Mouse (Mus musculus): ENCODE results near the gene Rspry1.

Rspry1 gene

DNA sequence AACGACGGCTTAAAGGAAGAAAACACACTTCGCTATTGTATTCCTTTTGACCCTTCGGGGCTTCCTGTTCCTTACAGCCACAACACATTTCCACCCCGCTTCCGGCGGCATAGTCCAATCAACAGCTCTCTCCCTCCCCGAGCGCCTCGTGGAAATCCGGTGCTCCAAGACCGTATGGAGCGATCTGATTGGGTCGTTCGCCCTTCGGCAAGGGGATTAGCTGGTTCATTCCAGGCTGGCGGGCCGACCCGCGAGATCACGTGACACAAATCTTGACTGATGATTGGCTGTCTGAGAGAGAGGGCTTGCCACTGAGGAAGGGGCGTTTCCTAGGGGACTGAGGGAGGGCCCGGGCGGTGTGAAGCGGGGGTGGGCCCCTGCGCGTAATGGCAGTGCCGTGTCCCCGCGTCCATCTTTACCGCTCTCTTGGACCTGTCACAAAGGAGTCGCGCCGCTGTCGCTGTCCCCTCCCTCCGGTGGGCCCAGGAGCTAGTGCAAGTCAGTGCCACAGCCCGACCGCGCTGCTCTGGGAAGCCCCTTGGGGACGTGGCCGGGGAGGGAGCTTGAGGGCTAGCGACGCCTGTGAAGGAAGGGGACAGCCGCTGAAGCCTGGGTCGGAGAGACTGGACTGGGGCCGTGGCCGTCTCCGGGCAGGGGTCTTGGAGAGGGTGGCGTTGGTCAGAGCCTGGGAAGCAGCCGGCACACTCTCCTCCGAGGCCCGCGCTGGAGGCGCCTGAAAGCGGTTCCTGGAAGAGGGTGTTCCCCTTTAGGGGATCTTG is at the start of gene Rspry1, which contains the start of gene Fam192a:
TSS of gene Rspry1 (plus strand) at position 331 of the 779 bp plus-strand sequence.
TSS of gene Fam192a (minus strand) at position 391 of the 779 bp plus-strand sequence.
- DNase-seq: peak; percentile 100

DNA sequence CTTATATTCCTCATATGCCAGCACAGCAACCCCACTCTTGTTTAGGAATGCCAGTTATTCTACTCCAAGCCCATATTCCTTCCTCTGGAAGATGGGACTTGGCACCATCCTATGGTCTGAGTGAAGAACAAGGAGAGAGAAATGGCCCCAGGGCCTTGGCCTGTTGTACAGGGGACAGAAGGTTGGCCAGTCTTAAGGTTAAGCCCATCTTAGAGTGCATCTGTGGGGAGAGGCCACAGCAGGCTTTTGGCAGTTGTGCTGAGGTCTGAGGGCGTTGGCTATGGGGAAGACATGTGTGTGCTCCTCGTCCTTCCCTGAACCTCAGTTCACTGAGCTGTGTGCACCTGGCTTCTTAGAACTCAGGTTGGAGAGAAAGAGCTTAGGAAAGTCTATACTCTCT is 49.0 kb upstream of the Rspry1 start:
- no peak for DNase-seq

DNA sequence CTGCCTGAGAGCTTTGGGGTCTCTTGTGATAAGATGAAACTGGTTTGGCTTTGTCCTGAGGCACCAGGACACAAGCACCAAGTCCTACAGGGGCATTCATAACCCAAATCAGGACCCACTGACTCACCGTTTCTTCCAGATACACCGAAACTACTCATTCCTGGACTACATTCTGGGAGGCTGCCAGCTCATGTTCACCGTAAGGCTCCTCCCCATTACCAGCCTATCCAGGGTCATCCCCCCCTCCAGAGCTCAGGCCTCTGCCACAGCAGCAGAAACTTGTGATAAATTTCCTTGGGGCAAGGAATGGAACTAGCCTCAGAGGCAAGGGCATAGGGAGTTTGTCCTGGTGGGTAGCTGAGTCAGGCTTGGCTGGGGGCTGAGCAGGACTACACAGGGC is 44.5 kb upstream of the Rspry1 start:
- no peak for DNase-seq

DNA sequence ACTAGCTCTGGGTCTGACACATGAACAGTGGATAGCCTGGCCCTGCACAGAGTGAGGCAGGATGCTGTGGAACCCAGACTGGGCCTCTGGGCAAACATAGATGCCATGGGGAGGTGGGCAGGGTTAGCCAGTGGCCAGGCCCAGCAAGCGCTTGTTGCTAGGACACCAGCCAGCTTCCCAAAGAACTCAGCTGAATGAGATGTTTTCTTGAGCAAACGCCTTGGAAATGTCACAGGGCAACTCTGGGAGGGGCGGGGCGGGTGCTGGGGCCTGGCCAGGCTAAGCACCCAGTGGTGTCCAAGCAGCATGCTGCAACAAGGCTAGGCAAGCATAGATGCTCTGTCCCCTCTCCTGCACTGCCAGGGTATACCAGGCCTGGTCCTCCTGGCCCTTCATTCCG is 40.5 kb upstream of the Rspry1 start:
- no peak for DNase-seq

DNA sequence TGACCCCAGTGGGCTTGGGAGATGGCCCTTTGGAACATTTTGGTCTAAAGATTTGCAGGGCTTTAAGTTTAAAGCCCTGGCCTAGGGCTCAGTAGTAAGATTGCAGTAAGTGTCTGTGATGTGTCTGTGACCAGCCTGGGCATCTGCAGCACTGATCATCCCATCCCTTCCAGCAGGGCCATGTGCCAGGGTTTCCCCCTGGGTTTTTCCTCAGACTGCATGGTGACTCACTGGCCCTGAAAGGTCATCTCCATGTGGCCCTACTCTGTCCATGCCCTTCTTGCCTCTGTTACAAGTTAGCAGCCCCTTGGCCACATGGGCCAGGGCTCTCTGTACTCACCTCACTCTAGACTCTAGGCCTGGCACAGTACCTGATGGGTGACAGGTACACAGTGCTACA is 37.3 kb upstream of the Rspry1 start:
- no peak for DNase-seq

DNA sequence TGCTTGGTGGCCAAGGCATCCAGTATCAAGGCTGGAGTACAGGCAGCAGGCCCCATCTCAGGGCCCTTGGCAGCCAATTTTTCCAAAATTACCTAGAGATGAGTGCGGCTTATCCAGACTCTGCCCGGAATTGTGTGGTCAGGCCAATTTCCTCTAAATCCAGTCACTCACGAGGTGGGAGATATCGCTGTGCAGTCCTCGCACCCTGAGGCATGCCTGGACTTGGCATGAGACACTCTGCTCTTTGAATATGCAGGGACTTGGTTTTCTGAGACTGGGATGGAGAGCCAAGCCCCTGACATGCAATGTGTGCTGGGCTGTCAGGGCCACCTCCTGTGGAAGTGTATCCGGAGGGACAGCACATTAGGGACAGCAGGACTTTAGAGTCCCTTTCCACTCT is 35.7 kb upstream of the Rspry1 start:
- no peak for DNase-seq

DNA sequence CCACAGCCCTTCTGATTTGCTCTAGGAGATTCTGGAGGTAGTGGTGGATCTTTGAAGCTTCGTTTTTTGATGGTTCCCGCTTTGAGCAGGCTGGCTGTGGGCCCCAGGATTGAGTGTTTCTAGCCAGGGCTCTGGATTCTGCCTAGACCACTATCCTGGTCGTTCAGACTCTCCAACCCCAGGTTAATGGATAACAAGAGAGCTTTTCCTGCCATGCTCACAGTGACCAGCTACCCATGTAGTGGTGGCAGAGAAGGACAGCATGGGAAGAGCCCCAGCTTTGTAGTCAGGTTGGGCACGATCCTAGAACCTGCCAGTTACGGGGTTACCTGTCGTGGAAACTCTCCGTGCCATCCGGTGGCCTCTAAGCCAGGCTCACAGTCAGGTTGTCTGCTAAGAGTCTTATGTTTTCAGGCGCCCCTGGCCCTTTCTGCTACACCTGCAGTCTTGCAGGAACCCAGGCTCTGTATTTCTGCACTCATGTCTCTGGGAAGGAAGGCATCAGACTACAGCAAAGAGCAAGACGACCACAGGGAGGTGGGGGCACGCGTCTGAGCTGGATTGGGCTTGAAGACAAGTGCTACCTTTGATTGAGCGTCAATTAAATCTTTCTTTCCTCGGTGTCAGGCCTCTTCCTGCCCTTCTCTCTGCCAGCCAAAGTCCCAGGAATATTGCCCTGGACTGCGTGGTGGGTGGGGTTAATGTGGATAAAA is 35.1 kb upstream of the Rspry1 start:
- DNase-seq: no peak

DNA sequence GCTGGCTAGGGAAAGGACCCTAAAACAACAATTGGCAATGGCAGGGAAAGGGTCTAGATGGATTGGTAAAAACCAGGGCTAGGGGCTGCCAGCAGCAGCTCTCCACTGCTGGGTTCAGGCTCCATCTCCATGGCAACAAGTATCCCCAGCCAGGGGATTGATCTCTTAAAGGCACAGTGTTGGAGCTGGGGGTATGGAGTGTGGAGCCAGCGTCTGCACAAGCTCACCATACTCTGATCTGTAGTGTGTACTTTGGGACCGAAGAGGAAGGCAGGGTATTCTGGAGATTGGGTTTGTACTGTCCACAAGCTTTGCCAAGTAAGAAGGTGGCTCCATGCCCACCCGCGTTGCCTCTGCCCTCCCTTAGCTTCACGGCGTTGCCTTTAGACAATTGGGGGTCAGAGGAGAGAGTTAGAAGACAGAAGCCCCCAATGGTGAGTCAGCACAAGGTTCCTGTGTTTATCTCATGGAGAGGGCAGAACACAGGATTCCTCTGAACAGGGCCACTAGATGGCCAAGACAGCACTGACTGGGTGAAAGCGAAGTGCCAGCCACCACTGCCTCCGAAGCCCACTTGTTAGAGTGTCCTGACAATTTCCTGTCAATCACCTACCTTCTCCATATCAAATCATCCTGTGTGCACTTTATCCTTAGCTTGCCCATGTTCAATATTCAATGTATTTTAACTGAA is 34.4 kb upstream of the Rspry1 start:
- DNase-seq: no peak

DNA sequence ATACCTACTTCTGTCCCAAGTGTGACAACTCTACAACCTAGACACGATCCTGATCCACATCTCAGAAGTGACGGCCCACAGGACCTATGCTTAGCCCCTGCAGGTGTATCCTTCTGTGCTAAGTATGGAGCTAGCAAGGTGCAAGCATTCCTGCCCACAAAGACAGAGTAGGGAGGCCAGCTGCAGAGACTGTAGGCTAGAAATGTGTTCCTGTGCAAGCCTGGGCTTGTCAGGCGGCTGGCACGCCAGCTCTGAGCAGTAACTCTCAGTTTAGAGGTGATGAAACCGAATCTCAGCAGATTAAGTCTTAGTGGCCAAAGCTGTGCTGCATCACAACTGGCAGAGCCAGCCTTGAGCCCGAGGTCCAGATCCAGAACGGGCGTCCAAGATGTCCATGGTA is 33.6 kb upstream of the Rspry1 start:
- no peak for DNase-seq

DNA sequence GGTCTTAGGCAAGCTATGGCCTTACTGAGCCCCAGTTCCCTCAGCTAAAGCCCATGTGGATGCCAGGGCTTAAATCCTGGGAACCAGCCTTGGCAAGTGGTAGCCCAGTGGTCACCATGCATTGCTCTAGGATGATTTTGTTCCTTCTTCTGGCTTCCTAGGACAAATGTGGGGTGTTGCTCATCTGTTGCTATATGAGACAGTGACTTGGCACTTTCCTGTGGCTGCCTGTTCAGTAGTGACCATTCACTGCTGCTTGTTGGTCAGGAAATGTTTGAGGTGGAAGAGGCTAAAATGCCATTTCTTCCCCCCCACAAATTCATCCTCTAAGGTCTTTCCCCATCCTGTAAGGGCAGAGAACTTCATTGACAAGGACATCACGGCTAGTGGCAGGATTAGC is 32.3 kb upstream of the Rspry1 start:
- DNase-seq: no peak

DNA sequence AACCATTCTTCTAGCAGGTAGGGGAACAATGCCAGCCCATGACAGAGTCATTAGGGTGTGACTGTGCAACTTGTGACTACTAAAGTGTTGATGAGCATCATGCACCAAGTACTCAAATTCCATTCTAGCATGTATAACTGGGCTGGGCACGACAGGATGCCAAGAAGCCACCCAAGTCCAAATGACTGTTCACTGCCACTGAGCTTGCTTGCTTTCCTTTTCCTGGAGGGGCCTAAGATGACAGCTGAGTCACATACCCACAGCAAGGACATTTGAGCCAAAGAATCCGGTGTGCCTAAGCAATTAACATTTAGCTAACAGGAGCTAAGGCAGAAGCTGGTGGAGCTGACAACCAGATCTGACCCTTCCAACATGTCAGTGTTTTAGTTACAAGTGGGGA is 29.8 kb upstream of the Rspry1 start:
- no peak for DNase-seq

DNA sequence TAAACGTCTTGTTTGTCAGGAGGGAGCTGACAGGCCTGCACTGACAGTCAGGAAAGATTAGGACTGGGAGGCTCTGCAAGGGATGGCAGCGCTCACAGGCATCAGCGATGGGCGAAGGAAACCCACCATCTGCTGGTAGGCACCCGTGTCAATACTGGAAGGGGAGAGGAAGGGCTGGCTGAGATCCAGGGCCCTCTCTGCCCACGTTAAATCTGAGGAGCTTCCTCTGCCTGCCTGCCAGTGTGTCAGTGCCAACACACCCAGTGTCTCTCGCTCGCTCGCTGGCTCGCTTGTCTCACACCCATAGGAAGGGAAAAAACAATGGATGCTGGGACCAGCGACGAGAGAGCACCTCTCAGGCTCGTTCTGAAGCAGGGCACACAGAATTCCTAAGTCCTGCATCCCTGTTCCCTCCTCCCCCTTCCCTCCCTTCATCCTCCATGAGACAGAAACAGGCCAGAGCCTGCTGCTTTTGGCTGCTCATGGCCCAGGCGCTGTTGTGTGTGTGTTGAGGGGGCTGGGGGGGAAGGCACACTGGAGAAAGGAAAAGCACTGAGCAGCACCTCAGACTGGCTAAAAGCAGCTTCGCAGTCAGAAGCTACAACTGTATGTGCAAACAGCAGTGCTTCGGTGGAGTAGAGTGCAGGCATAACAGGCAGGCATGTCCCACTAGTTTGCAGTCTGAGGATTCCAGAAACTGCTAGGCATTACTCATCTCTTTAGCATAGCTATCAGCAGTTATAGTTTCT is 27.4 kb upstream of the Rspry1 start:
- no peak for DNase-seq

DNA sequence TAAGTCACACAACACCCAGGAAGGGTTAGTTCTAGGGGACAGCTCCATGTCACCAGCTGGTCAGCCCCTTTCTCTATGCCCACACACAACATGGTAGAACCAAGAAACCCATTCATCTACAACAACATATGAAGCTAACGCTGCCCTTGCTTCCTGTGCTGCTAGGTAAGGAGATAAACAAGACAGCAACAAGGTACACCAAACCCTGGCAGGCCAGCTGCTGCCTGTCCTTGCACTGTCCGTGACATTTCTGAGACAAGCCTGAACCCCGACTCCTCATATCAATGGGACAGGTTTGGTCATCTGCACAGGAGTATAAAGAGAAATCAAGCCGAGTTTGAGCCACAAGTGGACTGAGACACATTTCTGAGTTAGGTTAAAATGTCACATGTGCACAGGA is 26.6 kb upstream of the Rspry1 start:
- DNase-seq: no peak

DNA sequence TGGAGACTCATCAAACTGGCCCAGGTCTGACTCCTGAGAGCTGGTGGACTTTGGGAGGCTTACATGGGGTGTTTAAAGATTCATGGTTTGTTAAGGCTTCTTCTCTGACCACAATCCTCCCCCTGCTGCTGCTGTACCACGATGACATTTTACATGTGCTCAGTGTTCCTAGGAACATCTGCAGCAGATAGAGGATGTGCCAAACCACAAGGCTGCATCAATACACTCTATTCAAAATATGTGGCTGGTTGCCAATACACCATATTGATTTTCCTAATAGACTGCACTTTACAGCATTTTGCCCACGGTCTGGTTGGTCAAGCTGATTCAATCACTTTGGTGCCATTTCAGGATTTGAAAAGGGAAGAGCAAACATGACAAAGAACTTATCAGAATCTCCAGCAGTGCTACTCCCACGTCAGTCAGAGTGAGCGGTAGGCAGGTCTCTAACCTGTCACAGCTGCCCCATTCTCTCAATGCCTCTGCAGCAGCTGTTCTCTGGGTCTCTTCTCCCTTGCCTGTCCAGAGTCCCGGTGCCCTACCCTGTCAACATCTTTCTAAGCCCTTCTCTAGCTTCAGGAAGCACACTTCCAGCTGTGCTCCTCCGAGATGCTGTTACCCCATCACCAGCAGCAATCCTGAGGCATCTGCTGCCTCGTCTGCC is 19.8 kb upstream of the Rspry1 start:
- DNase-seq: no peak

DNA sequence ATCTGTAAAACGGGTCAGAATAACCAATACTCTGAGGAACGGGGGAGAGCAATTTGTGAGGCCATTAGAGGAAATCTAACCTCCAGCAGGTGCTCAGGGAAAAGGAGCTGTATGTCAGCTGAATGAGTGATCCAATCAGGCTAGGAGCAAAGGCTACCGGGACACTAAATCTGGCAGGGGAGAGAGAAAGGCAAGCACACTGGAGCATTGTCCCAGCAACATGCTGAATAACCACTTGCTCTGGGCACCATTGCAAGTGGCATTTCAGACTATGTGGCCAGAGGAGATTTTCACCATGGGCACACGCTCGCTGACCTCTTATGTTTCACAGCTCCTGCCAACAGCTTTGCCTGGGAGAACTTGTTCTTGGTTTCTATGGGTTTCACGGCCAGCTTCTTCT is 19.2 kb upstream of the Rspry1 start:
- DNase-seq: no peak

DNA sequence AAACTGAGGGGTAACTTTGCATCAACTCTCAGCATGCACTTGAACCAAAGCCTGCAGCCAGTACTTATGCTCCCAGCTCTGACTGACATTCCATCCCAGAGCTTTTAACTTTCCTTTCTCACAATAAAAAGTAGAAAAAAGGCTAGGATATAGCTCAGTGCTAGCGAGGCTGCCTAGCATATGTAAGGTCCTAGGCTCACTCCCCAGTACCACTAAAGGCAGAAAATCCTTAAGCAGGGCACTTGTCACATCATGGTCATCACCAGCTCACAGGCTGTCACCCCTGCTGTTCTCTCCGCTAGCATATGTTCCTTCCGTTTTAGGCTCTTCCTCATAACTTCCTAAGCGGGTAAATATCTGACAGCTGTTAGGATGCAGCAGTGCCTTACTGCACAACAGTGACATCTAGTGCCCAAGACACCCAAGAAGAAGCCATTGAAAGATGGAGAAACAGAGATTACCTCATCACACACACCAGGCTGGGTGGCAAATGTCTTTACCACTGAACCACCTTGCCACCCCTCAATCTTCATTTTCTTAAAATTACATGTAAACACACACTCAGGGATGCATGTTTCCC is 17.4 kb upstream of the Rspry1 start:
- DNase-seq: peak; percentile 37

DNA sequence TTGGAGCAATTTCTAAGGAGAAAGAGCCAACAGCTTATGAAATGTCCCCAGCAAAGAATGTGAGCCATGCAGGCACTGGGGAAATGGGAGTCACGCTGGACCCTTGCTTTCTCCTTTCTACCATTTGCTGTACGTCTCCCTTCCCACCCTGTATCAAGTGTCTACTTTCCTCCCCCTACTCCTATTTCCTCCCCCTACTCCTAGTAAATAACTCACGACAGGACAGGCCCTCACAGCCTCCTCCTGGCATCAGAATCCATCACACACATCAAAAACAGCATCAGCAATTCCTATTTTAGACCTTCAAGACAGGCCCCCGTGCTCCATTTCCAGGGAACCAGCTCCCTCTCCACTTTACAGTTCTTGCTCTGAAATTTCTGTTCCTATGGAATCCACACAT is 10.0 kb upstream of the Rspry1 start:
- no peak for DNase-seq

DNA sequence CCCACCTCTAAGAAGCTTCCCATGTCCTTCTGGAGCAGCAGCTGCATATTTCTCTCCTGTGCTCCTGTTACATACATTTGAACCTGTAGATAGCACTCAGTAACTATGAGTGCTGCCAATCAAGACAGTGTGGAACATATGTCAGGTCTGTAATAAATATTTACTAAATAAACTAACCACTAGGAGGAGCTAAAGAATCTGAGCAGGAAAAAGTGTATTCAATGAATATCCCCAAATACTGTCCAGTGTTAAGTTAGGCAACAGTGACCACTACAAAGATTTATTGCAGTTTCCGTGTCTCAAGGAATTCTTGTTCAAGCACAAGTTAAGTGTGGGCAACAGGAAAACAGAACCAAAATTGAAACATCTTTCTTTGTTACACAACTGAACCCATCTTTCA is 7.5 kb upstream of the Rspry1 start:
- no peak for DNase-seq

DNA sequence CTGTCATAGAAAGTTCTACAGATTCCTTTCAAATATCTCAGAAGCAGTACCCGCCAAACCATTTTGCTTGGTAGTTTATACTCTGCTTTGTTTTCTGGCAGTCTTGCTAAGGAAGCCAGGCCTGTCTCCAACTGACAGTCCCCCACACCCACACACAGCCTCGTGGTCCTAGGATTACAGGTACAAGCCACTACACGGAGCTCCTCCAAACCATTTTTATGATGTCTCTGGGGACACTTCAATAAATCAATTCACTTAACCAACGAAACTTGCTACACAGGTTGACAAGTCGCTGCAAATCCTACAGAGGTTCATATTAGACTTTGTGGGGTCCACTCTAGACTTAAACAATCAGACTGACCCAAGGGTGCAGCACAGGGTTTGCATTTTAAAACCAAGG is 1.3 kb upstream of the Rspry1 start:
- DNase-seq: no peak

DNA sequence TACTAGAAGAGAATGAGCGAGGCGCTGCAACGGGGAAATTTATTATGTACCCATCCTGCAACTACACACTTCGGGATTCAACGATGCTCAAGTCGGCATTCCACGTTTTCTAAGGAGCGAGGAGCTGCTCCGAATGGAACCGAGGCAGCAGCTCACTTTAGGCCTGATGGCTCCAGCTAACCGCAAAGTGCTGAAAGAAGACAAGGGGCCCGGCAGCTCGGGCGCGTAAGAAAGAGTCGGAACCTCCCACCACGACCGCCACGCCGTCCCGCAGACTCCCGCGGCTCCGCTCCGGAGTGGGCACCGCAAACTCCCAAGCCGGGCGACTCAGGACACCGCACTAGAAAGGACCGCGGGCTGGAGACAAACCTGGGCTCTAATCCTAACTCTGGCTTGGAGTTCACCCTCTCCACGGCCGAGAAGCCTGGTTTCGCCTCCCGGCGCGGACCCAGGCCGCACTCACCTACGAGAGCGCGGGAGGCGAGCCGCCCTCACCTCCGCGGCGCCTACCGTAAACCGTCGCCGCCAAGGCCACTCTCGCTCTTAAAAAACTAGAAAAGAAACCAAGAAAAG is 617 bp upstream of the Rspry1 start:
- DNase-seq: peak; percentile 12

DNA sequence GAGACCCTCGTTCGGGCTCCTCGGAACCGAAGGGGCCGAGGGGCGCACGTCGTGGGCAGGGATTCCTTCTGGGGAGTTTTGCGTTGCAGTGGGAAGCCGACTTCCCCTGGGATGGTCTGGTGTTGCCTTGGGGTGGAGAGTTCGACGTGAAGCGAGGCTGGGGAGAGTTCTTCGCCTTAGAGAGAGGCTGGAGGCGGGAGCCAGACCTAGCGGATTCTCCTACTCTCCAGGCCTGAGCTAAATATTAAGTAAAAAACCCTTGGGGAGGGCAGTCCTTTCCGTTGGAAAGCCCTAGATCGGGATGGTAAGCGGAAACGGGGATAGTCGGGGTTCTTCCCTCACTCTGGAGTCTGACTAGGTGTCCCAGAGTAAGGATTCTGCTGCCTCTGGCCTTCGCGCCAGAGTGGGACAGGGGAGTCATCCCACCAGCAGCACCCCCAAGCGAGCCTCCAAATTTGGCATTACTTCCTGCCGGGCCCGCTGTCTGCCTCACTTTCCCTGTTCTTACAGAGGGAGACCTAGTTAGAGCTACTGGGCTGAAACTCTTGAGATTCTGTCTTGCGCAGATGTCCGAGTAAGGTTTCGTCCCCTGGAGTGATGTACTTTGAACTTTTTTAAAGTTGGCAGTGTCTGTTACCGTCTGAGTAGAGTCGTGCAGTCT is 864 bp downstream of the Rspry1 start:
- peak; percentile 24 for DNase-seq

All from lung, postnatal 14 days (tissue).